Mouse (Mus musculus) NIH3T3 (cell line): ENCODE measurements at regions not wholly inside any gene's neighbourhood (a gene's known extent, or its start where the extent isn't known, plus 50 kb on each side); places are given as distances from the start of the nearest gene placed in this dataset.
A peak's percentile ranks its signal among the peaks of the same experiment; 100 is the strongest.

Experiments used
- DNase-seq: peaks from one replicate; pipeline ENCODE4 v3.0.0-alpha.2; 2012; ENCODE audit warnings: low read depth

- no peak for DNase-seq
These were observed 556.7 kb downstream of the Insc start for GRCm38 (mm10) chr7:115300241-115300640.

- DNase-seq = no peak
These were observed 564.9 kb downstream of the Insc start for GRCm38 (mm10) chr7:115308377-115308776.

- peak; percentile 11 for DNase-seq
These were observed 567.1 kb downstream of the Insc start for GRCm38 (mm10) chr7:115310400-115311225.

GRCm38 (mm10) chr7:115319504-115319903 is 576.0 kb downstream of the Insc start:
- no peak for DNase-seq

GRCm38 (mm10) chr7:115322989-115323388 is 579.5 kb downstream of the Insc start:
- DNase-seq = no peak

GRCm38 (mm10) chr7:115328300-115328699 is 584.8 kb downstream of the Insc start:
- DNase-seq = no peak

GRCm38 (mm10) chr7:115331698-115332097 is 588.2 kb downstream of the Insc start:
- DNase-seq = no peak

- DNase-seq = no peak
These were observed 589.6 kb downstream of the Insc start for GRCm38 (mm10) chr7:115333046-115333577.

- DNase-seq = no peak
These were observed 591.6 kb downstream of the Insc start for GRCm38 (mm10) chr7:115335051-115335450.

GRCm38 (mm10) chr7:115340155-115340554 is 596.7 kb downstream of the Insc start:
- DNase-seq = no peak

GRCm38 (mm10) chr7:115341007-115341406 is 597.5 kb downstream of the Insc start:
- no peak for DNase-seq

GRCm38 (mm10) chr7:115345749-115346148 is 602.3 kb downstream of the Insc start:
- no peak for DNase-seq

GRCm38 (mm10) chr7:115358711-115359110 is 615.2 kb downstream of the Insc start:
- DNase-seq = no peak

- no peak for DNase-seq
These were observed 616.6 kb downstream of the Insc start for GRCm38 (mm10) chr7:115360142-115360541.

- no peak for DNase-seq
These were observed 618.6 kb downstream of the Insc start for GRCm38 (mm10) chr7:115362117-115362516.

- DNase-seq = no peak
These were observed 623.4 kb downstream of the Insc start for GRCm38 (mm10) chr7:115366910-115367309.

GRCm38 (mm10) chr7:115371143-115371542 is 627.6 kb downstream of the Insc start:
- DNase-seq = no peak

GRCm38 (mm10) chr7:115372921-115373320 is 629.4 kb downstream of the Insc start:
- no peak for DNase-seq

- DNase-seq = no peak
These were observed 630.5 kb downstream of the Insc start for GRCm38 (mm10) chr7:115373781-115374533.

- DNase-seq = no peak
These were observed 632.6 kb downstream of the Insc start for GRCm38 (mm10) chr7:115376067-115376466.

- DNase-seq = no peak
These were observed 635.3 kb downstream of the Insc start for GRCm38 (mm10) chr7:115378836-115379235.

GRCm38 (mm10) chr7:115379600-115379999 is 636.1 kb downstream of the Insc start:
- no peak for DNase-seq
